Mouse (Mus musculus) Muller cell, postnatal 12 days (primary cell): ENCODE measurements at regions not wholly inside any gene's neighbourhood (a gene's known extent, or its start where the extent isn't known, plus 50 kb on each side); places are given as distances from the start of the nearest gene placed in this dataset.
A peak's percentile ranks its signal among the peaks of the same experiment; 100 is the strongest.
"Not testable (repeated sequence)": the region's sequence is repeated elsewhere in the genome, so short reads cannot be mapped to it uniquely, and the experiment has no call there.

Experiments used
- DNase-seq: peaks from one replicate; pipeline ENCODE4 v3.0.0-alpha.2; 2015; ENCODE audit errors: inconsistent ontology term

DNA sequence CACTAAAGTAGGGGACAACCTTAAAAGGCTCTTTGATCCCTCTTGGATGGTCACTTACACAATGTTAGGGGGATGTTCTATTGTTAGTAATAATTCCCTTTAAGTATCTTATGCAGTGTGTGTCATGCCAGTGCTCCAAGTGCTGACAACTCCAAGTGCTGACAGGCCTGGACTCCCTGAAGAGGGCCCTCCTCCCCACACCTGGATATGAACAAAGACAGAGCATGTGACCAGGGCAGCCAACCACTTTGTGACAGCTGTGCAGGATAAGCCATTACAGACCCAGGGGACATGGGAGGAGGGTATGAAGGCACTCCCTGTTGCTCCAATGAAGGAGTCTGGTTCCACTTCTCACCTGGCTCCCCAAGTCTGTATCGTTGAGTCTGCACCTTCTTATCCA, 224.7 kb downstream of the Adamts15 start:
- DNase-seq = no peak

DNA sequence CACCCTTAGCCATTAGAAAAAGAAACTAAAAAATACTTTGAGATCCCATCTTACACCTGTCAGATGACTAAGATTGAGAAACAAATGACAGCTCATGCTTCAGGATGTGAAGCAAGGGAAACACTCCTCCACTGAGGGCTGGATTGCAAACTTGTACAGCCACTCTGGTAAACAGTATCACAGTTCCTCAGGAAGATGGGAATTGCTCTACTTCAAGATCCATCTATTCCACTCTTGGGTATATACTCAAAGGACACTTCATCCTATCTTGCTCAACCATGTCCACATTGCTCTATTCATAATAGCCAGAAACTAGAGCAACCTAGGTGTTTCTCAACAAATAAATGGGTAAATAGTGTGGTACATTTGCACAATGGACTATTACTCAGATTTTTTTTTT, 241.2 kb downstream of the Snx19 start:
- no peak for DNase-seq

DNA sequence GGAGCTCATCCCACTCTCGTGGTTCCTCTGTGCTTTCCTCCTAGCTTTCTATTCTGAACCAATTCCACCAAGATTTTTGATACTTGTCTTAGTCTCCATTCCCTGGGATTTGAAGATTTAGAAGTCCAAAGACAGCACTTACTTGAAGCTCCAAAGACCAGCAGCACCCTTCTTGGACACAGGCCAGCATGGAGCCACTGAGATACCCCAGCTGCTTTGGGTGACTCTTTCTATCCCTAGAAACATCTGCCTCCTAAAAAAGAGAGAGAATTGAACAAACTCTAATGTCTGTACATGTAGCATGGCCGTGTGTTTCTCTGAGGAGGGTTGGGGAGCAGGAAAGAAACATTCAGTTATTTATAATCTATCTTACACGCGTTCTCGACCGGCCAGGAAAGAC, 235.5 kb downstream of the Snx19 start:
- DNase-seq = no peak

DNA sequence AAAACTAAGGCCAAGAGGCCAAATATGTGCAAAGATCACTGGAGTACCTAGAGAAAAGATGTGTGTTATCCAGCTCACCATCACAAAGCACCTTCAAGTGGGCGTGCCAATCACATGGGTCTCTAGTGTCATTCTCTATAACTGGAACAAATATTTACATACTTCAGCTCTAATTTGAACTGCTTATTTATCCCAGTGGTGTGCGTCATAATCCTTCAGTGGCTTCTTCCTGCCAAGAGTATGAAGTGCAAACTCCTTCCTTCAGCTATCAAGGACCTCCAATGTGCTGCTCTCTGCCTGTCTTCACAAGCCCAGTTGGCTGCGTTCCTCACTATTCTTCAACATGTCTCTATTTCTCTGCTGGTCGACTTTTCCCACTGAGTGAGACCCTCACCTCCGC, 227.1 kb downstream of the Snx19 start:
- no peak for DNase-seq

DNA sequence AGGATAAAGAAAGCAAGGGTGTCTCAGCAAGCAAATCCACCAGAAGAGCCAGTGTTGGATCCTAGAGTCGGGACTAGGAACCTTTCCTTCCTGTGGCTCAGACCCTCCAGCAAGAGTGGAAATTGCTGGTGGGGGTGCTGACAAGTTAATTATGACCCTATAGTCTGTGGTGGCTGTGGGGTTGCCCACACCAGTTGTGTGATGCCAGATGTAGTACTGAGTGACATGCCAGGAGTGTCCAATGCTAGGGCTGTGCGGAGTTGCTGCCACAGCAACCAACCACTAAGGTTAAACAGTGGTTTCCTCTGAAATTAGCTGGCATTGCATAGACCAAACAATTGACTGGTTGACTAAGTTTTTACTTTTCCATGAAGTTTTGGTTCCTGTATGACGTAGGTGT, 226.3 kb downstream of the Snx19 start:
- DNase-seq = no peak

DNA sequence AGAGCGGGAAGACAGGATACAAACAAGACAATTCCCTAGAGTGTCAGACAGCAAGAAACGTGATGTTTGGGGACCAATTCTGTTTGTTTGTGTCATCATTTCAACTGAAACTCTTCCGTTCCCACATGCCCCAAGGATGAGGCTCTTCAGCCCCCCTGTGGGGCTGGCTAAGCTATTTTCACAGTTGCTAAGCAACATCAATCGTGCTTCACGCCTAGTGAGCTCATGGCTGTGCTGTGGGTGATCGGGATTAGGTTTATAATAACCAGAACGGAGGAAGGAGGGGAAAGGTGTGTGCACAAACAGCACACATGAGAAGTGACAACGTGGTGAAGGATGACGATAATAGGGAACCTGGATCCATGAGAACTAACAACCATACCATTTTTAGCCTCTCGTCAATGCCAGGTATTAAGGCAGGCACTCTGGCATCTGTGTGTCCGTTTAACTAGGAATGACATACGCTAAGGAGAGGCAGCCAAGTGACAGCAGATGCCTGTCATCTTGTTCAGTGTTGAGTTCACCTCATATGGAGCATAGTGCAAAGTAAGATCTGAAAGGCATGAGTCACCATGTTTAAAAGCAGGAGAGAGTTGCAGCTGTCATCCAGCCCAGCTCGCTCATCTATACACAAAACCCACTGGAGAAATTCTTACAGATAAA, 222.6 kb downstream of the Snx19 start:
- DNase-seq = no peak

DNA sequence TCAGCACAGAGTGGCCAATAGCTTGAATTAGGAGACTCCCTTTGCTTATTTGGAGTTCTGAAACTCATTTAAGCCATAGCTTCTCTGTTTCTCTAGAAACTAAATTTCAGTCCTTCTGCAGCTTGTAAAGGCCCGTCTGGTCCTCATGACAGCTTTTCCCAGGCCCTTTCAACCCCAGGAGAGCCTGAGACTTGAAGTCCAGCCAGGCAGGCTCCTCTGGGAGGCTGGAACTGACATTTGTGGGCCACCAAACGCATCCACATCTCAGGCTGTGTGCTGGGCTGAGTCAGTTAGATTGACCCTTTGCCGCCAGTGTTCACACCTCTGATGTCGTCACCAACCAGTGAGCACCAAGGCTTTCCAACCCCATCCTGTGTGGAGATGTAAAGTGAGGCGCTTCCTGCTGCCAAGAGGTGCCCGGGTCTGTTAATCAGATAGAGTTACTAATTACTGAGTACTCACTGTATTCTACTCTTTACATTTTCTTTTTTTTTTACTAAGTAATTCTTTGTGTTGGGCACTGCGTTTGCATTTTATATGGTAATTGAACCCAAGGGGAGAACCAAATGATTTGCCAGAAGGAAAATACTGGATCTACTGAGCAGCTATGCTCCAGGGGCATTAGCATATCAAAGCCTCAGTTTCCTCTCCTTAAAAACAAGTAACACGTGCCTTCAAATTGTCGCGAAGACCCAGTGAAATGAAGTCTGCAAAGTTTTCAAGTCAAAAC, 207.0 kb downstream of the Snx19 start:
- DNase-seq = no peak

DNA sequence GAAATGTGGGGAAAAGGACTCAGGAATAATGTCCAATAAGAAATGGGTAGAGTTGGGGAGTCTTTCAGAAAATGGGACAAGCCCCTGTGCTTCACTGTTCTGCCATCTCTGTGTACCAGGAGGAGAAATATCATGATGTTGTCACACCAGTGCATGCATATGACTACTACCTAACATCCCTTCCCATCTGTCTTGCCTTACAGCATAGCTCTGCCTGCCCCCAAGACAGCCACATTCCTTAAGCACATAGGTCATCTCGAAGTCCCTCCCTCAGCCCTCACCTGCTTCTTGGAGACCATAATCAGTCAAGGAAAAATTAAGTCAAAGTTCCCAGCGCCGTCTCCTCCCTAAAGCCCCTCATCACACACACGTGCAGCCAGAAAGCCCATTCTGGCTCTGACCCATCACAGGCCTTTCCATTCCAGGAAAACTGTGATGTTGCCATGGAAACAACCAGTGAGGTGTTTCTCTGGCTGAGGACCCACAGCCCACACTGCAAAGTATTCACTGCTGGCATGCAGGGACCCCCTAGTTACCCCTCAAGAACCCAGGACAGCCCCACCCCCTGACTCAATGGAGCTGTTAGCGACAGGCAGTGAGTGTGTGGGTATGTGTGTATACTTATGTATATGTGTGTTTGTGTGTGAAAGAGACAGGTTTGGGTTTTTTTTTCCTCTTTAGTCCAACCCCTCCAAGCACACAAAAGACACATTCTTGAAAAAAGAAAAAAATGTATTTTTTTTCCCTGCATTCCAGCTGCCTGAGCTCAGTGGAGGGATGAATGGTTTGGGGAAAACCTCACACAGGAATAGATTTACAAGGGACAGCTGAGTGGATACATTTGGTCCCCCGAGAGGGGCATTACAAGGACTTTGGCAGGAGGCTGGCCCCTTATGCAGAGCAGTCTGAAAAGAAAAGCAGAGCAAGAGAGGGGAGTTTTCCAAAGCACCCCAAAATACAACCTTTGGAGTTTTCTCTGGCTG, 205.5 kb downstream of the Snx19 start:
- peak; percentile 87 for DNase-seq

DNA sequence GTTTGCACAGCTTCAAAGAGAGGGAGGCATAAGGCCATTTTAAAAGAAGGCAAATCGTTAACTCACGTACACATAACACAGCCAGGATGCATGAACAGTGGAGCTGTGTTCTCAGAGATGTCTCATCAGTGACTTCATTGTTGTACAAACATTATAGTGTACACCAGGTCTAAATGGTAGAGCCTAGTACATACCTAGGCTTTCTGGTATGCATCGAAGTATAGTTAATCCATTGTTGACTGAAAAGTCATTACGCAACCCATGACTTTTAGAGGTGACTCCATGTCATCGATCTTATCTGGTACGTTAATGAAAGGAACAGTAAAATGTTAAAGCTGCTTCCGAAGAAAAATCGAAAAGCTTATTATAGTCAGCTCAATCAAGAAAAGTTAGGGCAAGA, 198.7 kb downstream of the Snx19 start:
- no peak for DNase-seq

DNA sequence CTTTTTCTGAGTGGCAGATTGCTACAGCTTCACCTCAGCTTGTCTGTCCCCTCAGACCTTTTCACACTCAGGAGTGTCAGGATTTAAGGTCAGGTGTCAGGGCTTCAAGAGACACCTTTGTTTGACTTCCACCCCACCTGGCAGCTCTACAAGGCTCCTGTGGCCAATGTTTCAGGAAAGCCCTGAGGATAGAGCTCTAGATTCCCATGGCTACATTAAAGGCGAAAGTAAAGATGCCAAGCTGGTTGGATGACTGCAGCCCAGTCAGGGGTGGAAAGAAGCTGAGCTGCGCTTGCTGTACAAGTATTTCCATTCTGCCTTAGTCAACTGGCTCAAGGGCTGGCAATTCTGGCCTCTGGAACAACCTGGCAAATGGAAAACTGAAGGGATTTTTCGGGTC, 198.2 kb downstream of the Snx19 start:
- no peak for DNase-seq

DNA sequence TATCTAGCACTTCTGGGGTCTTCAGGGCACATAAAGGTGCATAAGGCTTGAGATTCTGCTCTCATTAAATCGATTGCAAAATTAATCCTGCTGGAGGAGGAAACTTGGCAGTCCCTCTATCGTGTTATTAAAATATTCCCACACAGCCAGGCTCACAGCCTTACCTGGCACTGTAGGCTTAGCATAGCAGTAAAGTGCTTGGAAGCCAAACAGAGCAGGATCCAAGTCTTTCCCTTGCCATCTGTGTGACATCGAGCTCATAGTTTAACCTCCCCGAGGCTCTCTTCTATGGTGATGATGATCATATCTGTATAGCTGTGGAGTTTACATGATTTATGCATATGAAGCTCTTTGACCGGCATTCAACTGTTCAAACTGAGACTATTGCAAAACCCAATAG, 197.6 kb downstream of the Snx19 start:
- no peak for DNase-seq

DNA sequence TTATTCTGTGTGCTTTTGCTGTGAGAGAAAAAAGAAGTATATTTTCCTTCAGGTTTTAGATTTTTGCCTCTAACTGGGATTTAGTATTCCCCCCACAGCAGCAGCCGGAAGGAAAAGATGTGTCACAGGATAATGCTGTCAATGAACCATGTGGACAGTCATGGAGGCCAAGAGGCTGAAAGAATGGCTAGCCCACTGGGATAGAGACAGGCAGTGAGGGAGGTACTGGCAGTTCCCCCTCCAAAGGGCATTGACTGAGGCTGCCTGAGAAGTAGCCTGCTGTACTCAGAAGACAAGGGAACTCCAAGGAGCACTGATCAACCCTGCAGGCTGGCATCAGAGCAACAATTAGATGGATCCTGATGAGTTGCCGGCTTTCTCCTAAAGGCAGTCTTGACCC, 192.4 kb downstream of the Snx19 start:
- DNase-seq = no peak

DNA sequence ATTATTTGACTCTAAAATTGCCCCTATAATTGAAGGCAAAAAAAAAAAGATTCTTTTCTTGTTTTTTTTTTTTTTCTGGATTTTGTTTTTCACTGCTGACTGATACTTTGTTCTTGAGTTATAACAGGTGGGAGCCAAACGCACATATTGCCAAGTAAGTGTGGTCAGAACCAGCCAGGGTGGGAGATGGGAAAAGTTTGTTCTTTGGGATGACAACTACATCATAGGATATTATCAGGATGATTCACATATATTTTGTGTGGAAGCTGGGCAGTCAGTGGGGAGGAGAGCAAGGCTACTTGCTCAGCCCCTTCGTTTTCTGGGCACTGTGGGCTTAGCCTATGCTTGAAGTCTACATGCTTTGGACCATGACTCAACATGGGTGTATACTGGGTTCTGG, 191.3 kb downstream of the Snx19 start:
- no peak for DNase-seq

DNA sequence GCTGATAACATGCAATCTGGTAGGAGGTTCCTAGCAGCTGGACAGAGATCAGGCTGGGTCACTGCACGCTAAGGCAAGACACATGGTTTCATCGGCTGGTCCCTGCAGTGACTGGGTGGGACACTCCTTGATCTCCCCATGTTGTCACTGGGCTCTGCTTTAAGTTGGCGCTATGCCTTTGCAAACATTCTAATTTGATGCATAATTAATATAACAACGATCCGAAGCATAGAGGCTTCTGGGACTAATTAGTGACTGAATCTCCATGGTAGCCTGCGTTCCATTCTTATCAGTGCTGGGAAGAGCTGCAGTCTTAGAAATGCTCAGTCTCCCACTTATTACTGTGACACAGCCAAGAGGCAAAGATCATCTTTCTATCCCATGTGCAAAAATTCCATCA, 186.8 kb downstream of the Snx19 start:
- DNase-seq = peak; percentile 45

DNA sequence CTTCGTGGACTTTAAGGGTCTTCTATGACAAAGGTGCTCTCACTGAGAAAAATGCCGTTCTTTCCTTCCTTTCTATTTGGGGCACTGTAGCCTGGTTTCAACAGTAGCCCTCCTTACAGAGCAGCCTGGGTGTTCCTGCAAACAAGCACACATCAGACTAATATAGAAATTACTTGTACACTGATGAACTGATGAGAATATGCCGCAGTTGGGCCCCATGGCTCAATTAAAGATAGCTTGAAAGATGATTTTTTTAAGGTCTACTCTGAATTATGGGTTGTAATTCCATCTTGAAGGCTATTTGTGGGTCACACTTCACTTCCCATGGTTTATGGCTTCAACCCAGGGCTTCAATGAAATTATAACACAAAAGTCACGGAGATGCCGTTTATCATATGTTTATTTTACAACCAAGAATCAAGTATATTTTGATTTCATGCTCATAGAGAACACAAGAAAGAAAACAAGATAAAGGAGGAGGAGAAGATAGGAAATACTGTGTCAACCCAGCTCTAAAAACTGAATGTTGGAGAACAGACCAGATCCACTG, 186.2 kb downstream of the Snx19 start:
- no peak for DNase-seq

DNA sequence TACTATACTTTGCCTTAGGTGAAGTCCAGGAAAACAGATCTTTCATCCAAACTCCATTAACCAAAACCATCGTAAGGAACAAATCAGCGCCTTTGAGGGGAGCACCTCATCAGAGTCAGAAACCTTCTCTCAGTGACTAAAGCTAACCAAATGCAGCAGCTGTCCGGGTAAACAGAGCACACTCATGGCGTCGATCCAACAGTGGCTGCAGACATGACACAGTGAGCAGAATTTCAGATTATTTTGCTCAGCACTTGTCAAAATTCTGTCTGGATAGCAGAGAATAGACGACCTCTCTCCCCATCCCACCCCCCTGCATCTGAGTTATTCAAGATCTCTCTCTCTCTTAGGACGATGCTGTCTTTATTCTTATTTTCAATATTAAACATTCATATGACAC, 183.4 kb downstream of the Snx19 start:
- no peak for DNase-seq

DNA sequence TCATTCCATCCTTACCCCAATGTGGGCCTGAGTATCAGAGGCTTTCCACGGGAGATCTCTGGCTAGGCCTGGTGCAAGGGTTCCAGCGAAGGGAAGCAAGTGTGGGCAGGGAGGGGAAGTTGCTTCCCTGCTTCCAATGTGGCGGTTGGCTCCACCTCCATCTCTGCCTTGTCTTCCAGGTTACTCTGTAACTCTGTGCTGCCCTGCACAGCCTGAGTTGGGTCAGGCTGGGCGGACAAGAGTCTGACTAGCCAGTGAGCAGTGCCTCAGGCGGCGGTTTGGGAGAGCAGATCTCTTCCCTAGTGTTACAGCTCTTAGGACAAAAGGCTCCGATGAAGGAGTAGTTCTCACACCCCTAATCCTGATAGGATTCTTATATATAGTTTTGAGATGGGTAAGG, 172.8 kb downstream of the Snx19 start:
- no peak for DNase-seq

DNA sequence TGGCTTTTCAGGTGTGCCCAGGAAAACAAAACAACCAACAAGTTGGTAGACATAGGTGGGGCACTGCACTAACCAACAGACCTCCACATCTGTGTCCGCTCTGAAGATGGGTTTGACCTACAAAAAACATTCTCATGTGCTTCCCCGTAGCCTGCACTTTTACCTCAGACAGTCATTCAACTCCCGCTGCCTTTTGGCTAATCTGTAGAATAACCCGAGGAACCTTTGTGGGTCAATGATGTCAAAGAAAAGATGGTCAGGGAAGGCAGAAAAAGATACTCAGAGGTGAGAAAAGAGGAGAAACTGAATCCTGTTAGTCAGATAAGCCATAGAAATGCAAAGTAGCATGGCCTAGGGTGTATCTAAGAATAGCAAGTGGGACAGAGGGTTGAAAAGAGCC, 170.8 kb downstream of the Snx19 start:
- DNase-seq = no peak

DNA sequence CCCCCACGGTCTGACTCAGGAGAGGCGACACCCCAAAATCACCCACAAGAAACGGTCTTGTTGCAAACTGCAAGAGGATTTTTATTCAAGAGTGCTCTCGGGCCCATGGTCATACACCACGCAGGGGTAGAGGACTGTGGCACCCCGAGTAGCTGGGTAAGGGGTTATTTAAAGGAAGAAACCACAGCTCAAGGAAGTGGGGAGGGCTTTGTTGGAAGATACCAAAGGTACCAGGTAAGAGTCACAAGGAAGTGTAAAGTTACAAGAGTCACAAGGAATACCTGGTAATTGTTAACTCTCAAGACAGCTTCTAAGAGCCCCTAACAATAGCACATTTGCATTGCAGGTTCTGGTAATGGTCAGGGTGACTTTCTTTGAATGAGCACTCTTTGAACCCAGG, 170.2 kb downstream of the Snx19 start:
- DNase-seq = not testable (repeated sequence)

DNA sequence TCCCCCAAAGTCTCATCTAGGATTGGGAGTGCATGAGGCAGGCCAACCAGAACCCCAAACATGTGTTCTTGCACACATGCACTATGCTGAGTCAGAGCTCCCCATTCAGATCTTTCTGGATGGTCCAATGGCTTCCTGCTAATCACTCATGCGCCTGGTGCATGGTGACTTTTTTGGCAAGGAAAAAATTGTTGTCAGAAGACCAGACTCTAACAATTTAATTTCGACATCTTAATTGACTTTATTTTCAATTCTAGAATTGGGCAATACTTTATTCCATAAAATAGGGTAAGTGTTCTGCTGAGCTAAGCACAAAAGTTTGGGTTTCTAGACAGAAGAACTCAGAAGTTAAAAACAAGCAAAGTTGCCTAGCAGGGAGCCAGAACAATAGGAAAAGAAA, 165.7 kb downstream of the Snx19 start:
- no peak for DNase-seq

DNA sequence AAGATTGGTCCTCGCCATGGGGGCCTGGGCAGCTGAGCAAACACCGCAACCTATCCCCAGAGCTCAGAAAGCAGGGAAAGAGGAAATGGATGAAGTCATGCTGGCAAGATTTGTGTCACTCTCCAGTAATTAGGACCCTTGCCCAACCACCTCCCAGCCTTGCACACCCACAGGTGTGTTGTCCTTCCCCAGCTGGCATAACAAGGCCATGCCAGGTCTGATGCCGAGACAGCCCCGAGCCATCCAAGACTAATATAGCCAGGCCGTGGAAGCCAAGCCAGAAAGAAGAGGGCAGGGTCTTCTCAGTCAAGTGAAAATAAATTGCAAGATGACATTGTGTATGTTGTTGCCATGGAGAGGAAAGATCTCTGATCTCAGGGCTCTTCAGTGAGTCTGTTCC, 164.3 kb downstream of the Snx19 start:
- DNase-seq = no peak

DNA sequence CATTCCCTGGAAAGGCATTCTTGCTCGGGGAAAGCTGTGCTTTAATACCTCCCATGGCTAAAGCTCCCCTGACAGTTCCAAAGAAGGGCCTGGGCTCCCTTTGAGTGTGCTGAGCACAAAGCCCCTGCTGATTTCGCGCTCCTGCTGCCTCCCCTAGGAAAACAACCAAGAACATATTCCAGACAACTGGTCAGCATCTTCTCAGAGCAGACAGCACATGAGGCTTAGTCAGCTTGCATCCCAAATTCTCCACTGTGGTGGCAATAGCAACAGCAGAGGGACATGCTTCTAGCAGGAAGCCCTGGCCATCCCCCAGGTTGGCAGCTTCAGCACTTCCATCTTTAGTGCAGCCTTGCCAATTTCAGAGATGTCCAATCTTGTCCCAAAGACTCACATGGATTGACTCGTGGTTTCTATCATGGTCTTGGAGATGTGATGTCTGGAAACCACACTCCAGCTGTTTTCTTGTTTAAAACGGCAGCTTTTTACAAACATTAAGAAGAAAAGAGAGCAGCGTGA, 163.8 kb downstream of the Snx19 start:
- DNase-seq = no peak
